Mouse (Mus musculus) small intestine, adult 2 months (tissue): ENCODE data around the gene Ndufa13.

ENCODE experiments used
- CTCF ChIP-seq: fragments of 200-500 bp; IDR thresholded peaks from 2 replicates; pipeline ENCODE4 v1.5.1; 2012; ENCODE audit warnings: low read depth, mild to moderate bottlenecking, control low read depth, inconsistent platforms, low read length, moderate library complexity, mixed read lengths; ENCODE audit not compliant: insufficient replicate concordance, insufficient read length; ENCODE audit errors: extremely low read depth
- POLR2A ChIP-seq: fragments of 200-500 bp; IDR thresholded peaks from 2 replicates; pipeline ENCODE4 v1.6.1; 2012; ENCODE audit warnings: low read depth, mild to moderate bottlenecking, control low read depth, inconsistent platforms, low read length, moderate library complexity

- TF ChIP-seq POLR2A (no peak), CTCF (no peak)
Measured at GRCm38 (mm10) chr8:69904096-69904495, 1.7 kb upstream of the Ndufa13 start.
